Mouse (Mus musculus): ENCODE measurements around the gene Pcp4.

- TF ChIP-seq CTCF (IDR thresholded peaks at IDR 0.05; ENCODE audit: control insufficient read depth, insufficient read depth, insufficient replicate concordance, low read depth, low read length) (no peak), POLR2A (IDR thresholded peaks at IDR 0.05; ENCODE audit: control insufficient read depth, low read depth, low read length) (no peak)
These were observed 66.3 kb downstream of the Pcp4 start for GRCm38 (mm10) chr16:96533710-96534109.

Data from testis, adult 2 months (tissue).